Mouse (Mus musculus) heart, embryonic 16.5 days (tissue): ENCODE data around the gene Rbpj. TPM values are rescaled to one million over a fixed set of nuclear protein-coding genes. Genes with fewer than 3 reads are reported as not detected.

Experiments
- ATAC-seq: fragments of 200-750 bp; cut with Nextera tagmentation; replicated peaks from 2 replicates; pipeline ENCODE4 v1.8.0; 2017; ENCODE audit warnings: moderate number of reproducible peaks; ENCODE audit not compliant: insufficient read depth, low FRiP score; ENCODE audit errors: extremely low read depth
- H3K27ac ChIP-seq: fragments of 300-500 bp; sonication (generic); 2 replicates; pipeline ENCODE4 v1.5.1; 2014; ENCODE audit warnings: mild to moderate bottlenecking, low read length, control low read depth, moderate library complexity
- H3K27me3 ChIP-seq: fragments of 300-500 bp; sonication (generic); 2 replicates; pipeline ENCODE4 v1.6.1; 2014; ENCODE audit warnings: low read length, mixed read lengths; ENCODE audit not compliant: control insufficient read depth, insufficient read depth
- H3K36me3 ChIP-seq: fragments of 300-500 bp; sonication (generic); 2 replicates; pipeline ENCODE4 v1.6.1; 2014; ENCODE audit not compliant: control insufficient read depth, insufficient read depth
- H3K4me1 ChIP-seq: fragments of 300-500 bp; sonication (generic); 2 replicates; pipeline ENCODE4 v1.6.1; 2014; ENCODE audit warnings: low read length, mixed read lengths; ENCODE audit not compliant: control insufficient read depth, insufficient read depth
- H3K4me2 ChIP-seq: fragments of 300-500 bp; sonication (generic); 2 replicates; pipeline ENCODE4 v1.6.1; 2014; ENCODE audit warnings: low read depth, mild to moderate bottlenecking, control low read depth, low read length
- H3K4me3 ChIP-seq: fragments of 300-500 bp; sonication (generic); 2 replicates; pipeline ENCODE4 v1.5.1; 2014; ENCODE audit warnings: mild to moderate bottlenecking, control low read depth, low read length
- H3K9ac ChIP-seq: fragments of 300-500 bp; sonication (generic); 2 replicates; pipeline ENCODE4 v1.6.1; 2014; ENCODE audit warnings: low read length, control low read depth
- H3K9me3 ChIP-seq: fragments of 300-500 bp; sonication (generic); replicated peaks from 2 replicates; pipeline ENCODE4 v1.6.1; 2016; ENCODE audit warnings: low read length; ENCODE audit not compliant: control insufficient read depth
- WGBS: fragments of 180-500 bp; shearing (Covaris S2); extraction: QIAGEN DNeasy Blood & Tissue Kit; methylation state at CpG from one replicate; pipeline ENCODE4 v1.1.7; 2014; 5-methylcytosine and 5-hydroxymethylcytosine counted together
- polyA plus RNA-seq: library from polyadenylated mRNA; unstranded; fragments of >200 nt; fragmentation: Nextera tagmentation; extraction: Ambion mirVana; gene quantifications from 2 replicates; pipeline ENCODE4 v1.2.1, GENCODE M21; 2015

Rbpj gene
- polyA plus RNA-seq, 1 experiment from 2014 or later: 20.3 TPM

- Histone ChIP-seq H3K27me3 (no peaks in the 10 kb centered on the region), H3K4me3 (no peak overlapping the region), H3K9me3 (no peaks in the 10 kb centered on the region), H3K27ac (0 out of 2 replicates have a peak overlapping the region, but pooled peaks have one; percentile 4), H3K36me3 (no peaks in the 10 kb centered on the region), H3K4me1 (no peaks in the 10 kb centered on the region), H3K9ac (no peak overlapping the region), H3K4me2 (no peak overlapping the region)
- WGBS: 53% methylated on average over 9 of the region's 9 CpGs
- ATAC-seq: no peak; the same call in 1 of the 2 replicates
Observed at GRCm38 (mm10) chr5:53496846-53497549, 31.0 kb downstream of the Rbpj start.

- H3K27me3 ChIP-seq: no peaks in the 10 kb centered on the region
- no peaks in the 10 kb centered on the region for H3K4me1 ChIP-seq
- ATAC-seq: no peak
- H3K36me3 ChIP-seq: no peaks in the 10 kb centered on the region
- no peak overlapping the region for H3K4me2 ChIP-seq
- H3K9me3 ChIP-seq: no peaks in the 10 kb centered on the region
- WGBS: 75% methylated on average over 3 of the region's 3 CpGs
- H3K4me3 ChIP-seq: no peak overlapping the region
- H3K27ac ChIP-seq: no peak overlapping the region
- H3K9ac ChIP-seq: no peak overlapping the region
Observed at GRCm38 (mm10) chr5:53499571-53499970, 33.6 kb downstream of the Rbpj start.

GRCm38 (mm10) chr5:53500509-53501145, 34.7 kb downstream of the Rbpj start:
- Histone ChIP-seq H3K27ac (no peak overlapping the region), H3K9ac (no peak overlapping the region), H3K9me3 (no peaks in the 10 kb centered on the region), H3K4me2 (no peak overlapping the region), H3K36me3 (no peaks in the 10 kb centered on the region), H3K27me3 (no peaks in the 10 kb centered on the region), H3K4me3 (no peak overlapping the region), H3K4me1 (no peaks in the 10 kb centered on the region)
- ATAC-seq: no peak
- WGBS: 76% methylated on average over 10 of the region's 10 CpGs

DNA sequence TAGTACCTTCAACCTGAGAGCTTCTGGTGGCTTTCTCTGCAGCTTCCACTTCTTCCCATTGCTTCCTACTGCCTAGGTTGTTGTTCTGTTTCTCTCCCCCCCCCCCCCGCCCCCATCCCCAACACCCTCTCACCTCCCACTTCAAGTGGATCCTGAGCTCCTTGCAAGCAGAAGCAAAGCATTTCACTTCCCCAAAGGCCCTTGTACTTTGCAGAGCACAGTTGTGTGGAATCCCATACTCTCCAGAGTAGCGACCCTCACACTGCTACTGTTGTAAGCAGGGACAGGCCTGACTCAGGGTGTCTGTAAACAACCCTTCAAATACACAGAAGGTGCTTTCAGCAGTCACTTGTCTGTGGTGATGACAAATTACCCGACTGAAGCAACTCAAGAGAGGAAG, 37.3 kb downstream of the Rbpj start:
- no peaks in the 10 kb centered on the region for H3K36me3 ChIP-seq
- WGBS: 38% methylated on average over 2 of the region's 3 CpGs
- no peaks in the 10 kb centered on the region for H3K27me3 ChIP-seq
- H3K9me3 ChIP-seq: no peaks in the 10 kb centered on the region
- no peak overlapping the region for H3K27ac ChIP-seq
- no peaks in the 10 kb centered on the region for H3K4me1 ChIP-seq
- H3K4me3 ChIP-seq: no peak overlapping the region
- no peak overlapping the region for H3K4me2 ChIP-seq
- no peak overlapping the region for H3K9ac ChIP-seq
- no peak for ATAC-seq

DNA sequence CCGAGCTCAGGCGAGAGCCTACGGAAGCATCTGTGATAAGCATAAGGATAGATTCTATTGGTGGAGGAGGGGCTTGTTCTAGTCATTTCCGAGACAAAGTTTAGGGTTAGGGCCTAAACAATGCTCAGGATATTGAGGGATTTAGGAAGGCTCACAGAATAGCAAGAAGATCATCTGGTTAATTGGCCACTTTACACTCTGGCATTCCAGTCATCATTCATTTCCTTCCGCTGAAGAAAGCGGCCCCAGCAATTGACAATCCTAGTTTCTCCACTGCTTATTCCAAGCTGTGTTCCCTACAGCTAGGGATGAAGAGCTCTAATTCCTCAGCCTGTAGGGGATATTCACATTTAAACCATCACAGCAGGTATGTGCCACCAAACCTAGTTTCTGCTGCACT, 39.8 kb downstream of the Rbpj start:
- no peak for ATAC-seq
- H3K27me3 ChIP-seq: no peaks in the 10 kb centered on the region
- no peaks in the 10 kb centered on the region for H3K4me1 ChIP-seq
- no peak overlapping the region for H3K27ac ChIP-seq
- no peak overlapping the region for H3K4me2 ChIP-seq
- 69% methylated on average over 6 of the region's 6 CpGs for WGBS
- no peaks in the 10 kb centered on the region for H3K36me3 ChIP-seq
- no peak overlapping the region for H3K4me3 ChIP-seq
- H3K9ac ChIP-seq: no peak overlapping the region
- H3K9me3 ChIP-seq: no peaks in the 10 kb centered on the region

GRCm38 (mm10) chr5:53507371-53507770, 41.4 kb downstream of the Rbpj start:
- Histone ChIP-seq H3K9ac (no peak overlapping the region), H3K36me3 (no peaks in the 10 kb centered on the region), H3K4me1 (no peaks in the 10 kb centered on the region), H3K27me3 (no peaks in the 10 kb centered on the region), H3K4me2 (no peak overlapping the region), H3K27ac (no peak overlapping the region), H3K4me3 (no peak overlapping the region), H3K9me3 (no peaks in the 10 kb centered on the region)
- 72% methylated on average over 5 of the region's 5 CpGs for WGBS
- no peak for ATAC-seq

DNA sequence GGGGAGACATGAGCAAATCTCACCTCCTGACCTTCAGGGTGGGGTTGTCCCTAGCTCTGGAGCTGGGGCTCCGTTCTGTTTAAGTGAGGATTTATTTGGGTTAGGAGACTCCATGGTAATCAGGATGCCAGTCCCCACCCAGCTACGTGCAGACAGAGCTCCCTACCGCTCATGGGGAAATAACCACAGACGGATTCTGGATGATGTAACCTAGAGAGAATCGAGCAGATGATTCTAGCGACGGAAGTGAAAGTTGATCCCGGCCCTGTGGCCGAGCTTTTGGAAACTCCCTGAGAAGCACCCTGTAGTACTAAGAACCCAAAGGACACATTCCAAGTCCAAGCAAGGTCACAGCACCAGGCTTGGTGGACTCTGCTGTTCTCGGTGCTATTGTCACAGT, 43.5 kb downstream of the Rbpj start:
- Histone ChIP-seq H3K36me3 (no peaks in the 10 kb centered on the region), H3K9ac (no peak overlapping the region), H3K4me1 (no peaks in the 10 kb centered on the region), H3K9me3 (no peaks in the 10 kb centered on the region), H3K4me2 (0 out of 2 replicates have a peak overlapping the region, but pooled peaks have one; percentile 4), H3K27me3 (no peaks in the 10 kb centered on the region), H3K4me3 (no peak overlapping the region), H3K27ac (no peak overlapping the region; the same call in 1 of the 2 replicates)
- ATAC-seq: 0 out of 2 replicates have a peak, but pooled peaks have one; percentile 6
- WGBS: 52% methylated on average over 10 of the region's 10 CpGs

GRCm38 (mm10) chr5:53509927-53510326, 44.0 kb downstream of the Rbpj start:
- Histone ChIP-seq H3K4me2 (no peak overlapping the region), H3K4me3 (no peak overlapping the region), H3K9me3 (no peaks in the 10 kb centered on the region), H3K36me3 (no peaks in the 10 kb centered on the region), H3K4me1 (no peaks in the 10 kb centered on the region), H3K27me3 (no peaks in the 10 kb centered on the region), H3K9ac (no peak overlapping the region), H3K27ac (no peak overlapping the region; the same call in 1 of the 2 replicates)
- 89% methylated on average over 2 of the region's 2 CpGs for WGBS
- ATAC-seq: no peak

GRCm38 (mm10) chr5:53511426-53511825, 45.5 kb downstream of the Rbpj start:
- H3K9ac ChIP-seq: no peak overlapping the region
- H3K27ac ChIP-seq: no peak overlapping the region; the same call in 1 of the 2 replicates
- no peaks in the 10 kb centered on the region for H3K9me3 ChIP-seq
- WGBS: 60% methylated on average over 4 of the region's 4 CpGs
- peak; percentile 49; the same call in 1 of the 2 replicates for ATAC-seq
- no peak overlapping the region for H3K4me2 ChIP-seq
- no peaks in the 10 kb centered on the region for H3K36me3 ChIP-seq
- H3K27me3 ChIP-seq: no peaks in the 10 kb centered on the region
- H3K4me1 ChIP-seq: no peaks in the 10 kb centered on the region
- no peak overlapping the region for H3K4me3 ChIP-seq
